Mouse (Mus musculus): ENCODE measurements around the gene Agxt.

The Agxt gene

GRCm38 (mm10) chr1:93194961-93195360 is 59.9 kb downstream of the Agxt start:
- CTCF ChIA-PET = no interaction called here

Data from spleen, embryonic (tissue).